Mouse (Mus musculus) urinary bladder, adult 2 months (tissue): Measurements from ENCODE around the gene Shank2. TPM values are rescaled to one million over a fixed set of nuclear protein-coding genes. Genes with fewer than 3 reads are reported as not detected.

Experiments
- DNase-seq: peaks from one replicate; pipeline ENCODE4 v3.0.0; 2022; ENCODE audit warnings: low spot score
- polyA plus RNA-seq: library from polyadenylated mRNA; depleted of rRNA; stranded (reverse); fragments of >200 nt; gene quantifications from 2 replicates; pipeline ENCODE4 v1.2.3, GENCODE M21; 2012; rRNA removed

Gene Shank2
- polyA plus RNA-seq, 1 experiment: 5.4 TPM

GRCm38 (mm10) chr7:144471103-144471502 is 469.4 kb downstream of the Shank2 start:
- DNase-seq: no peak

GRCm38 (mm10) chr7:144473486-144473885 is 471.8 kb downstream of the Shank2 start:
- no peak for DNase-seq

Other genes starting within 250 kb of the Shank2 start
- 67.2 and 73.7 TPM in 2 replicates for gene Osbpl5, start 244.9 kb upstream of the Shank2 start, polyA plus RNA-seq
- 0.08 TPM in 1 of 2 replicates, not detected in the other for gene Mrgprg, start 234.9 kb upstream of the Shank2 start, polyA plus RNA-seq
- gene Mrgpre, start 217.4 kb upstream of the Shank2 start, polyA plus RNA-seq: 1.2 and 2.1 TPM in 2 replicates
- 9.7 and 11.3 TPM in 2 replicates for gene Nadsyn1, start 179.1 kb upstream of the Shank2 start, polyA plus RNA-seq
- gene Dhcr7, start 178.8 kb upstream of the Shank2 start, polyA plus RNA-seq: 30.5 and 37.0 TPM in 2 replicates
- not detected in 2 replicates for gene Gm498, start 135.1 kb upstream of the Shank2 start, polyA plus RNA-seq